Mouse (Mus musculus): ENCODE measurements around the gene Spata13. TPM values are rescaled to one million over a fixed set of nuclear protein-coding genes. Genes with fewer than 3 reads are reported as not detected.

The Spata13 gene
- polyA plus RNA-seq, 1 experiment from 2014 or later = 63.2 TPM

GRCm38 (mm10) chr14:60735206-60735605 lies 101.4 kb downstream of the Spata13 start:
- Histone ChIP-seq H3K36me3 (no peaks in the 10 kb centered on the region), H3K27ac (peak overlapping the region; percentile 32; the same call in 1 of the 2 replicates), H3K9ac (no peak overlapping the region), H3K4me1 (peaks cover 56% of the 10 kb centered on the region), H3K4me3 (no peak overlapping the region), H3K4me2 (replicated peaks) (no peak overlapping the region), H3K27me3 (no peaks in the 10 kb centered on the region), H3K9me3 (replicated peaks) (no peaks in the 10 kb centered on the region)
- no peak for ATAC-seq (ENCODE audit: low FRiP score)
- WGBS = 64% methylated on average over 5 of the region's 5 CpGs

- no peak for ATAC-seq (ENCODE audit: low FRiP score)
- H3K4me1 ChIP-seq = peaks cover 62% of the 10 kb centered on the region
- 60% methylated on average over 13 of the region's 13 CpGs for WGBS
- H3K4me2 ChIP-seq (replicated peaks) = no peak overlapping the region
- H3K9me3 ChIP-seq (replicated peaks) = no peaks in the 10 kb centered on the region
- H3K36me3 ChIP-seq = no peaks in the 10 kb centered on the region
- H3K27ac ChIP-seq = peak overlapping the region; percentile 73
- H3K9ac ChIP-seq = no peak overlapping the region
- H3K27me3 ChIP-seq = no peaks in the 10 kb centered on the region
- H3K4me3 ChIP-seq = no peak overlapping the region
Measured at GRCm38 (mm10) chr14:60735848-60736547, 102.2 kb downstream of the Spata13 start.

DNA sequence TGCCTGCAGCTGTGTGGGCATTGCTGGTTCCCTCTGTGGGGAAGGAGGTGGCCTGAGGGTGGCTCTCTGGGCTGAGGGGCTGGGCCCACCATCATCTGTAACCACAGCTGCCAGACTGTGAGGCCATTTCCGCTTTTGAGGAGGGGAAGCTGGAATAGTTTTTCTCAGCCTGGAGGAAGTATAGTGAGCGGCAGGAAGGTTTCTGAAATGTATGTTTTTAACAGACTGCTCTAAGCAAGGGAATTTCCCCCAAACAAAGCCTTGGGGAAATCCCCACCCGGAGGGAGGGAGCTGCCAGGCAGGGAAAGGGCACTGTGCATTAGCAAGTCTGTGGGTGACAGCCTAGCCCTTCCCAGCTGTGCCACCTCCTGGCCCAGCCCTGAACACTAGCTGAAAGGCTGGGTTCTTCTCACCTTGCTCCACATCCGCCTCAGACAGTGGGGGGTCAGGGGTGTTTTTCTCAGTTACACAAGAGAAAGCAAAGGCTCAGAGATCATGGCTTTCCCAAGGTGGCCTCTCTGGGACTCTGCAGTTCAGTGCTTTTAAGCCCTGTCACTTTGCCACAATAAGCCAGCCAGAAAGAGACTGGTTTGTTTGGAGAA lies 102.9 kb downstream of the Spata13 start:
- no peaks in the 10 kb centered on the region for H3K9me3 ChIP-seq (replicated peaks)
- peak; percentile 53; the same call in 1 of the 2 replicates for ATAC-seq (ENCODE audit: low FRiP score)
- H3K4me2 ChIP-seq (replicated peaks) = 0 out of 2 replicates have a peak overlapping the region, but pooled peaks have one; percentile 1
- H3K4me1 ChIP-seq = peaks cover 66% of the 10 kb centered on the region
- H3K27me3 ChIP-seq = no peaks in the 10 kb centered on the region
- no peak overlapping the region for H3K9ac ChIP-seq
- H3K4me3 ChIP-seq = no peak overlapping the region
- peak overlapping the region; percentile 73 for H3K27ac ChIP-seq
- no peaks in the 10 kb centered on the region for H3K36me3 ChIP-seq
- WGBS = 3% methylated on average over 4 of the region's 4 CpGs

- Histone ChIP-seq H3K9ac (no peak overlapping the region), H3K27ac (peak overlapping the region; percentile 73), H3K4me2 (replicated peaks) (0 out of 2 replicates have a peak overlapping the region, but pooled peaks have one; percentile 1), H3K27me3 (no peaks in the 10 kb centered on the region), H3K4me1 (peaks cover 70% of the 10 kb centered on the region), H3K36me3 (no peaks in the 10 kb centered on the region), H3K9me3 (replicated peaks) (no peaks in the 10 kb centered on the region), H3K4me3 (no peak overlapping the region)
- 15% methylated on average over 7 of the region's 7 CpGs for WGBS
- ATAC-seq (ENCODE audit: low FRiP score) = peak; percentile 23; the same call in 1 of the 2 replicates
Measured at GRCm38 (mm10) chr14:60737202-60737611, 103.4 kb downstream of the Spata13 start.

- no peak overlapping the region for H3K9ac ChIP-seq
- 67% methylated on average over 10 of the region's 10 CpGs for WGBS
- H3K9me3 ChIP-seq (replicated peaks) = no peaks in the 10 kb centered on the region
- no peak overlapping the region for H3K4me2 ChIP-seq (replicated peaks)
- no peak overlapping the region for H3K4me3 ChIP-seq
- no peaks in the 10 kb centered on the region for H3K27me3 ChIP-seq
- H3K27ac ChIP-seq = peak overlapping the region; percentile 66
- no peaks in the 10 kb centered on the region for H3K36me3 ChIP-seq
- ATAC-seq (ENCODE audit: low FRiP score) = no peak
- peaks cover 61% of the 10 kb centered on the region for H3K4me1 ChIP-seq
Measured at GRCm38 (mm10) chr14:60738434-60738938, 104.7 kb downstream of the Spata13 start.

DNA sequence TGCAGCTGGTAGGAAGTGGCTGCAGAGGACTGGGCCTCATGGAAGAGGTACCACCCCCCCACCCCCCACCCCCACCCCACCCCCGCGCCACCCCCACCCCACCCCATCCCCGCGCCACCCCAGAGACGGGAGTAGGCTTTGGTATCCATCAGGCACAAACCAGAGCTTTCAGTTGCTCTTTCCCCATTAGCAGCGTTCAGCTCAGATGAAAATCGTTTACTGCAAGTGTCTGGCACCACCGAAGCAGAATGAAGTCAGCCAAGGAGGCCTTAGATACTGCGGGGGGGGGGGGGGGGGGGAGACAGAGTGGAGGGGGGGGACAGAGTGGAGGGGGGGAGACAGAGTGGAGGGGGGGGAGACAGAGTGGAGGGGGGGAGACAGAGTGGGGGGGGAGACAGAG lies 105.4 kb downstream of the Spata13 start:
- 23% methylated on average over 7 of the region's 9 CpGs for WGBS
- Histone ChIP-seq H3K4me2 (replicated peaks) (no peak overlapping the region), H3K27ac (peak overlapping the region; percentile 74; the same call in 1 of the 2 replicates), H3K4me3 (no peak overlapping the region), H3K36me3 (no peaks in the 10 kb centered on the region), H3K9ac (no peak overlapping the region), H3K9me3 (replicated peaks) (no peaks in the 10 kb centered on the region), H3K27me3 (no peaks in the 10 kb centered on the region), H3K4me1 (peaks cover 56% of the 10 kb centered on the region)
- no peak for ATAC-seq (ENCODE audit: low FRiP score)

DNA sequence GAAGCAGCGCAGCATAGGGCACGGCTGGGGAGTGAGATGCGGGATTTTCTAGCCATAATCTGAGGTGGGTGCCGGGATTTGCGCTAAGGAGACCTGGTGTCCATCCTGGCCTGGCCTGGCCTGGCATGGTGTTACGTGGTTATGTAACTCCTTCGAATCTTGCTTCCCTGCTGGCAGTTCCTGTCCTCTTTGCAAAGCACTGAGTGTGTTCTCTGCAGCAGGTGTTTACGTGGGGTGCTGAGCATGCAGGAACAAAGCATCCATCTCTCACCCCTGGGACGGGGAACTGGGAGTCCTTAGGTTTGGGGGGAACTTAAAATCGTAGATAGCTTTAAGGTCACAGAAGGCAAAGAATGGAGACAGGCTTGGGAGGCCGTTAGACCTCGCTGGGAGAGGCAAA lies 105.8 kb downstream of the Spata13 start:
- Histone ChIP-seq H3K4me1 (peaks cover 55% of the 10 kb centered on the region), H3K4me3 (no peak overlapping the region), H3K27ac (peak overlapping the region; percentile 55; the same call in 1 of the 2 replicates), H3K9me3 (replicated peaks) (no peaks in the 10 kb centered on the region), H3K9ac (no peak overlapping the region), H3K4me2 (replicated peaks) (no peak overlapping the region), H3K36me3 (no peaks in the 10 kb centered on the region), H3K27me3 (no peaks in the 10 kb centered on the region)
- ATAC-seq (ENCODE audit: low FRiP score) = no peak
- 76% methylated on average over 12 of the region's 12 CpGs for WGBS

GRCm38 (mm10) chr14:60740507-60740906 lies 106.7 kb downstream of the Spata13 start:
- H3K36me3 ChIP-seq = peaks cover 6% of the 10 kb centered on the region; the same call in 1 of the 2 replicates
- no peak overlapping the region for H3K4me2 ChIP-seq (replicated peaks)
- H3K27ac ChIP-seq = no peak overlapping the region
- H3K9me3 ChIP-seq (replicated peaks) = no peaks in the 10 kb centered on the region
- 92% methylated on average over 5 of the region's 5 CpGs for WGBS
- H3K27me3 ChIP-seq = no peaks in the 10 kb centered on the region
- peaks cover 50% of the 10 kb centered on the region for H3K4me1 ChIP-seq
- H3K4me3 ChIP-seq = no peak overlapping the region
- no peak overlapping the region for H3K9ac ChIP-seq
- no peak for ATAC-seq (ENCODE audit: low FRiP score)

DNA sequence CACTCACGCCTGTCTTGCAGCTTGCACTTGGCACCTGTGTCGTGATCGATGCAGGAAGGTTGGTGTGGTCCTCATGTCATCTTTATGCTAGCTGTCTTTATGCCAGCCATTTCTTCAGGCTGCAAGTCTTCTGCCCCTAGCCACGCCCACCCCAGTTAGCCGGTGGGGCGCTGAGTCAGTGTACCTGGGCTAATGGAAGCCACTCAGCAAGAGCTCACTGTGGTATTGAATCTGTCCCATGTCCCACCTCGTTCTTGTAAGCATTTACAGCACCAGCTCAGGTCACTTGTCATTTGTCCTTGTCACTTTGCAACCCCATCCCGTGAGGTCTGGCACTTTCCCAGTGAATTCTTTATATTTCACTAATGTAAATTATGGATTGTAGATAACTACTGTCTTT lies 107.2 kb downstream of the Spata13 start:
- H3K36me3 ChIP-seq = peaks cover 11% of the 10 kb centered on the region
- no peak overlapping the region for H3K27ac ChIP-seq
- H3K9me3 ChIP-seq (replicated peaks) = no peaks in the 10 kb centered on the region
- H3K27me3 ChIP-seq = no peaks in the 10 kb centered on the region
- ATAC-seq (ENCODE audit: low FRiP score) = no peak
- H3K9ac ChIP-seq = no peak overlapping the region
- 81% methylated on average over 8 of the region's 8 CpGs for WGBS
- no peak overlapping the region for H3K4me2 ChIP-seq (replicated peaks)
- no peak overlapping the region for H3K4me3 ChIP-seq
- H3K4me1 ChIP-seq = peaks cover 46% of the 10 kb centered on the region

GRCm38 (mm10) chr14:60741490-60741981 lies 107.7 kb downstream of the Spata13 start:
- 81% methylated on average over 6 of the region's 6 CpGs for WGBS
- Histone ChIP-seq H3K9me3 (replicated peaks) (no peaks in the 10 kb centered on the region), H3K4me1 (peaks cover 41% of the 10 kb centered on the region), H3K4me2 (replicated peaks) (no peak overlapping the region), H3K27me3 (no peaks in the 10 kb centered on the region), H3K4me3 (no peak overlapping the region), H3K36me3 (peaks cover 16% of the 10 kb centered on the region), H3K27ac (peak overlapping the region; percentile 30; the same call in 1 of the 2 replicates), H3K9ac (no peak overlapping the region)
- ATAC-seq (ENCODE audit: low FRiP score) = no peak

DNA sequence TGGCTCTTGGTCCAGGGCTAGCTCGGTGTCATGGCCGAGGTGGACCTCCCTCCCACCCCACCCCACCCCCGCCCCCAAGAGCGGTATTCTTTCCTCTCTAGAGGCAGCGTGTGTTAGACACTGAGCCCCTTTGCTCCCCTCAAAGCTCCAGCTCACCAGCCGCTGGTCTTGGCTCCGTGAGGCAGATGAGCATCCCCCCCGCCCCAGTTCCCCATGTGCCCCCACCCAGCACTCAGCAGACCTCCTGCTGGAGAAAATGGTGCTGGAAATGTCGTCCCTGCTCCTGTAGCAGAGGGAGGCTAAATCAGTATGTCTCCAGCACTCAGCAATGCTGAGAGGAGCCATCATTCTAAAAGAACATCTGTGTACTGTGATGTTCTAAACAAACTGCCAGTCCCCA lies 109.9 kb downstream of the Spata13 start:
- H3K4me2 ChIP-seq (replicated peaks) = no peak overlapping the region
- H3K4me1 ChIP-seq = peaks cover 23% of the 10 kb centered on the region
- peaks cover 31% of the 10 kb centered on the region for H3K36me3 ChIP-seq
- ATAC-seq (ENCODE audit: low FRiP score) = no peak
- 68% methylated on average over 9 of the region's 9 CpGs for WGBS
- no peak overlapping the region for H3K27ac ChIP-seq
- H3K4me3 ChIP-seq = no peak overlapping the region
- H3K9me3 ChIP-seq (replicated peaks) = no peaks in the 10 kb centered on the region
- H3K9ac ChIP-seq = no peak overlapping the region
- H3K27me3 ChIP-seq = no peaks in the 10 kb centered on the region

GRCm38 (mm10) chr14:60745201-60745600 lies 111.4 kb downstream of the Spata13 start:
- H3K4me1 ChIP-seq = peaks cover 14% of the 10 kb centered on the region
- H3K27ac ChIP-seq = no peak overlapping the region
- H3K27me3 ChIP-seq = no peaks in the 10 kb centered on the region
- ATAC-seq (ENCODE audit: low FRiP score) = no peak
- no peak overlapping the region for H3K4me3 ChIP-seq
- H3K9ac ChIP-seq = no peak overlapping the region
- no peak overlapping the region for H3K4me2 ChIP-seq (replicated peaks)
- peaks cover 44% of the 10 kb centered on the region for H3K36me3 ChIP-seq
- 90% methylated on average over 6 of the region's 6 CpGs for WGBS
- H3K9me3 ChIP-seq (replicated peaks) = no peaks in the 10 kb centered on the region

Measured in hindbrain, embryonic 12.5 days (tissue).